Mouse (Mus musculus) lung, postnatal 0 days (tissue): Measurements from ENCODE around the gene Cpsf7. TPM values are rescaled to one million over a fixed set of nuclear protein-coding genes. Genes with fewer than 3 reads are reported as not detected.

Experiments
- ATAC-seq: fragments of 200-750 bp; cut with Nextera tagmentation; 2 replicates; pipeline ENCODE4 v1.8.0; 2017; ENCODE audit warnings: moderate library complexity
- DNase-seq: peaks from one replicate; pipeline ENCODE4 v3.0.0-alpha.2; 2016; ENCODE audit warnings: low spot score
- H3K27ac ChIP-seq: fragments of 300-500 bp; sonication (generic); 2 replicates; pipeline ENCODE4 v1.5.1; 2014; ENCODE audit warnings: antibody characterized with exemption, mild to moderate bottlenecking, low read length, mixed read lengths
- H3K27me3 ChIP-seq: fragments of 300-500 bp; sonication (generic); replicated peaks from 2 replicates; pipeline ENCODE4 v1.6.1; 2014; ENCODE audit warnings: low read length, mixed read lengths; ENCODE audit not compliant: insufficient read depth
- H3K36me3 ChIP-seq: fragments of 300-500 bp; sonication (generic); 2 replicates; pipeline ENCODE4 v1.6.1; 2014; ENCODE audit warnings: low read length, mixed read lengths; ENCODE audit not compliant: insufficient read depth
- H3K4me1 ChIP-seq: fragments of 300-500 bp; sonication (generic); 2 replicates; pipeline ENCODE4 v1.6.1; 2014; ENCODE audit warnings: antibody characterized with exemption, low read depth, low read length, mixed read lengths; ENCODE audit not compliant: insufficient read depth
- H3K4me2 ChIP-seq: fragments of 300-500 bp; sonication (generic); replicated peaks from 2 replicates; pipeline ENCODE4 v1.6.1; 2014; ENCODE audit warnings: low read depth, mild to moderate bottlenecking, low read length, moderate library complexity, mixed read lengths
- H3K4me3 ChIP-seq: fragments of 300-500 bp; sonication (generic); 2 replicates; pipeline ENCODE4 v1.5.1; 2014; ENCODE audit warnings: low read depth, low read length
- H3K9ac ChIP-seq: fragments of 300-500 bp; sonication (generic); replicated peaks from 2 replicates; pipeline ENCODE4 v1.6.1; 2014; ENCODE audit warnings: low read depth, mild to moderate bottlenecking
- H3K9me3 ChIP-seq: fragments of 300-500 bp; sonication (generic); 2 replicates; pipeline ENCODE4 v1.6.1; 2016; ENCODE audit warnings: low read length, mixed read lengths
- CTCF ChIP-seq: IDR thresholded peaks from 2 replicates; pipeline ENCODE4 v1.5.1; 2016; ENCODE audit warnings: antibody characterized with exemption, mild to moderate bottlenecking
- EP300 ChIP-seq: IDR thresholded peaks from 2 replicates; pipeline ENCODE4 v1.6.1; 2016; ENCODE audit warnings: antibody characterized with exemption, mild to moderate bottlenecking, control low read depth
- WGBS: fragments of 180-500 bp; shearing (Covaris S2); extraction: QIAGEN DNeasy Blood & Tissue Kit; methylation state at CpG from one replicate; pipeline ENCODE4 v1.1.7; 2014; 5-methylcytosine and 5-hydroxymethylcytosine counted together
- polyA plus RNA-seq: library from polyadenylated mRNA; unstranded; fragments of >200 nt; fragmentation: Nextera tagmentation; extraction: Ambion mirVana; gene quantifications from 2 replicates; pipeline ENCODE4 v1.2.1, GENCODE M21; 2015

Gene Cpsf7
- polyA plus RNA-seq, 1 experiment from 2014 or later: 20.0 TPM

DNA sequence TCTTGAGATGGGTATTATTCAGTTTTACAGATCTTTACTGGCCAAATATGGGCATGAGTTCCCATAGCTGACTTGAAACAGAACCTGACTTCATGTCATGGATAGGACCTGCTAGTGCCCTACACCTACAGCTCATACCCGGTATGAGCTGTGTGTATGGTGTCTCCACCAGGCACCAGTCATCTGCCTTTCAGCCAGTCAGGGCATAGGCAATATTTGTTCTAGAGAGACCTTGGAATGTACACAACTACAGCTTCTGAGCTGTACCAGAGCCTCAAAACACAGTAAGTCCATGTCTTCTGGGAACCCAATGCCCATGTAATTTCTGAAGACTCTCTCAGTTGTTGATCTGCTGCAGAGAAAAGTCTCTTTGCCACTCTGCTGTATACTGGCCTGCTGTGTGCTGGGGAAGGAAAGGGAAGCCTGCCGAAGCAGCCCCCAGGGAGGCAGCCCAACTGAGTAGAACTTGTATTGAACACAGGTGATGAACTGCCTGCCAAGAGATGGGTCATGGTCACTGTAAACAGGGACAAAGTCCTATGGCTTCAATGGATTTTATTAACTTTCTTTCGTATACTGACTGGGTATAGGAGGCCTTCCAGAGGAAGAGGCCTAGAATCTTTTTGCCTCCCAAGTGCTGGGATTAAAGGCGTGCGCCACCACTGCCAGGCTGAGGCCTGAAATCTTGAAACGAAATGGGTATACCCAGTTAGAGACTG lies 66.8 kb downstream of the Cpsf7 start:
- ATAC-seq (no peak), DNase-seq (no peak)
- WGBS: 88% methylated on average over 6 of the region's 6 CpGs
- TF ChIP-seq CTCF: no peak
- TF ChIP-seq EP300: no peak
- Histone ChIP-seq H3K27me3 (no peaks in the 10 kb centered on the region), H3K36me3 (peaks cover 16% of the 10 kb centered on the region), H3K27ac (no peak overlapping the region), H3K9me3 (no peaks in the 10 kb centered on the region), H3K4me3 (no peak overlapping the region), H3K4me2 (no peak overlapping the region), H3K9ac (no peak overlapping the region), H3K4me1 (no peaks in the 10 kb centered on the region)

Other genes starting within 250 kb of the Cpsf7 start
- gene Dagla, start 220.4 kb upstream of the Cpsf7 start, polyA plus RNA-seq: 1.2 and 1.4 TPM in 2 replicates
- 1.4 and 3.0 TPM in 2 replicates for gene Syt7, start 136.2 kb upstream of the Cpsf7 start, polyA plus RNA-seq
- 3.7 and 3.9 TPM in 2 replicates for gene Lrrc10b, start 67.8 kb upstream of the Cpsf7 start, polyA plus RNA-seq
- 2.6 and 2.9 TPM in 2 replicates for gene Ppp1r32, start 42.3 kb upstream of the Cpsf7 start, polyA plus RNA-seq
- 46.4 and 49.8 TPM in 2 replicates for gene Sdhaf2, start 876 bp downstream of the Cpsf7 start, polyA plus RNA-seq
- gene Tmem216, start 31.0 kb downstream of the Cpsf7 start, polyA plus RNA-seq: 43.0 and 44.5 TPM in 2 replicates
- gene Cyb561a3, start 51.9 kb downstream of the Cpsf7 start, polyA plus RNA-seq: 42.3 and 48.1 TPM in 2 replicates
- gene Tmem138, start 52.1 kb downstream of the Cpsf7 start, polyA plus RNA-seq: 19.4 and 21.6 TPM in 2 replicates
- gene Ddb1, start 80.1 kb downstream of the Cpsf7 start, polyA plus RNA-seq: 178 and 181 TPM in 2 replicates
- 7.3 TPM in 2 replicates for gene Tkfc, start 80.4 kb downstream of the Cpsf7 start, polyA plus RNA-seq
- 0.08 TPM in 1 of 2 replicates, not detected in the other for gene Vwce, start 108.9 kb downstream of the Cpsf7 start, polyA plus RNA-seq
- not detected in 2 replicates for gene Pga5, start 152.8 kb downstream of the Cpsf7 start, polyA plus RNA-seq
- 23.4 and 25.2 TPM in 2 replicates for gene Vps37c, start 163.5 kb downstream of the Cpsf7 start, polyA plus RNA-seq
- gene Cd5, start 213.7 kb downstream of the Cpsf7 start, polyA plus RNA-seq: 0.48 and 0.68 TPM in 2 replicates